Mouse (Mus musculus) adrenal gland, postnatal 25 days (tissue): ENCODE measurements around the gene Heatr1. TPM values are rescaled to one million over a fixed set of nuclear protein-coding genes. Genes with fewer than 3 reads are reported as not detected.
"Not testable (repeated sequence)": the region's sequence is repeated elsewhere in the genome, so short reads cannot be mapped to it uniquely, and the experiment has no call there.

Source experiments
- DNase-seq: peaks from one replicate; pipeline ENCODE4 v3.0.0; 2021; ENCODE audit warnings: mixed read lengths
- total RNA-seq: library from RNA; stranded (reverse); gene quantifications from 2 replicates; pipeline ENCODE4 v1.2.3, GENCODE M21; 2021

Gene Heatr1
- total RNA-seq, 1 experiment from 2014 or later: 30.5 TPM

DNA sequence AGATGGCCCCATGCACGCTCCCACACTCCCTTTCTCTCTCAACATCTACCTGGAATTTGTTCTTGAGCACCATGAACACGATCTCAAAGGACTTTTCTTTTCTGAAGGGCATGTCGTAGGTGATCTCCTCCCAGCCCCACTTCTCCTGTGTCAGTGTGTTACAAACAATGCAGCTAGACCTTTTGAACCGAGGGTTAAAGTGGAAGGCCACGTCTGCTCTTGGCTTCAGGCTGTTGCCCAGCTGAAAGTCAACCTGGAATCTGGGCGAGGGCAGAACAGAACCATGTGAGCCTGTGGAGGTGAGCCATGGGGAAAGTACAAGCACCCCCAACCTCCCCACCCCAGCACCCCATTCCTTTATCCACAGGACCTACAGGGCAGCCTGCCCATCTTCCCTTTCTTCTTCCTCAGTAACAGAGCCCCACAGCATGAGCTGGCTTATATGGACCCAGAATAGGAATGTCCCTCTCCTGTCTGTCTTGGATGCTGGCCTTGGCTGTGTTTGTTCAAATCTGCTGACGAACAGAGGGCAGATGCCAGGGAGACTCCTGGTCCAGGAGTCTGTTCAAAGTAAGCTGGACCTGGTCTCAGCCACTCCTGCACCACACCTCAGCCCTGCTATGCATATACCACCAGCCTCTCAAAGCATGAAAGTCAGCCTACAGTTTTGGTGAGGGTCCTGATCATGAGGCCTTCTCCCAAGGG is 60.0 kb downstream of the Heatr1 start:
- DNase-seq: no peak

- DNase-seq: no peak
These were observed 61.9 kb downstream of the Heatr1 start for GRCm38 (mm10) chr13:12456711-12457110.

DNA sequence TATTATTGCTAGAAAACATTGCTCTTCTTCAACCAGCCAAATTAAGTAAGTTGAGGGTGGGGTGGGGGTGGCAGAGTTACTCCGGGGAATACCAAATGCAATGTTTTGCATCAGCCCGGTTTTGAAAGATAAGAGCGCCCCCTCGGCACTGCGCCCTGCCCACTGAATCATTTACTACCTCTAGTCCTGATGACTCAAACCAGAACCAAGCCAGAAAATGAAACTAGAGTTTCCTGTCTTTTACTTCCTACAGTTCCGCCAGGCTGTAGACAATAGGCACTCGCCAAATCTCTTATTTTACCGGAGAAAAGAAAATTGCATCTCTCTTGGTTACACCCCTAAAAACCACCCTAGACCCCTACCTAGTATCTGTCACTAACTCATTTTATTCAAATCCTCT is 65.6 kb downstream of the Heatr1 start:
- peak; percentile 67 for DNase-seq

GRCm38 (mm10) chr13:12460881-12461729 is 66.3 kb downstream of the Heatr1 start:
- DNase-seq: peak; percentile 97

DNA sequence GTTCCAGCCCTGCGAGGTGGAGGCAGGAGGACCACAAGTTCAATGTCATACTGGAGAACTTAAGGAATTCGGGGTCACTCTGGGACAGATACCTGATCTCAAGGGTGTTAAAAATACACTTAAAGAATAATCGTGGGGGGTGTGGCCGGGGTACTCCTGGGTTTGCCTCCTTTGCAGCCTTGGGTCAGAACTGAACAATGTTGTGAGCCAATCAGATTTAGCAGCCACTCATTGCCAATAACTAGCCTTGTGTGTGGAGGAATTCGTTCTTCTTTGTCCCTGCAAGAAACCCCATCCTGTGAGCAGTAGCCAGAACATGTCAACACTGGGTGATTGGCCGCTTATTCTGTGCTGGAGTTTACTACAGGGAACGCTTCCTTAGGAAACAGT is 66.9 kb downstream of the Heatr1 start:
- no peak for DNase-seq

- no peak for DNase-seq
These were observed 67.8 kb downstream of the Heatr1 start for GRCm38 (mm10) chr13:12462623-12463022.

DNA sequence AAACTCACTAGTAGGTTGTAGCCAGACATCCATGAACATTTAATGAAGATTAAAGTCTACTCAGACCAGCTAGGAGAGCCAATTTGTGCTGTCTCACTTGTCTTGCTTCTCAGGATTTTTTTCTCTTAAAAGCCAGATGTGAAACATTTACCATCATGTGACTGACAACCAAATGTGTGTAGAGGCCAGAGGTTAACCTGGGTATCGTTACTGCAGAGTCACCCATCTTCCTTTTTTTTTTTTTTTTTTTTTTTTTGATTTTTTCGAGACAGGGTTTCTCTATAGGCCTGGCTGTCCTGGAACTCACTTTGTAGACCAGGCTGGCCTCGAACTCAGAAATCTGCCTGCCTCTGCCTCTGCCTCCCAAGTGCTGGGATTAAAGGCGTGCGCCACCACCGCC is 69.3 kb downstream of the Heatr1 start:
- not testable (repeated sequence) for DNase-seq

- DNase-seq: no peak
These were observed 70.0 kb downstream of the Heatr1 start, which contains the start of gene Lgals8 for GRCm38 (mm10) chr13:12464844-12465243. Gene Lgals8 (minus strand): TSS chr13:12464944.

DNA sequence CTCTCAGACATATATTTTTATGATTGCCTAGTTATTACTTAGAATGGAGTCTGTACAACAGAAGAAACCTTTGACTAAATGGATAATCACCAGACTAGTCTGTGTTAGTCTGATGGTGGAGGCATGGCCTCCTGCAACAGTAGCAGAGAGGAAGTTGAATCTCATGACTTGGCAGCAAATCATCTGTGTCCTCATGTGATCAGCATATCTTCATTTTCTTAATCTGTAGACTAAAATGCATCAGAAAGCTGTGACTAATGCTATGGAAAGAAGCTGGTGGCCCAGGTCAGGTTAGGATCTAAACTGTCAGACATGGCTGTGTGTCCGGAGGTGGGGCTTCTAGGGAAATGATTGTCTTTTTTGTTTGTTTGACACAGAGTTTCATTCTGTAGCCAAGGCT is 73.7 kb downstream of the Heatr1 start:
- no peak for DNase-seq

DNA sequence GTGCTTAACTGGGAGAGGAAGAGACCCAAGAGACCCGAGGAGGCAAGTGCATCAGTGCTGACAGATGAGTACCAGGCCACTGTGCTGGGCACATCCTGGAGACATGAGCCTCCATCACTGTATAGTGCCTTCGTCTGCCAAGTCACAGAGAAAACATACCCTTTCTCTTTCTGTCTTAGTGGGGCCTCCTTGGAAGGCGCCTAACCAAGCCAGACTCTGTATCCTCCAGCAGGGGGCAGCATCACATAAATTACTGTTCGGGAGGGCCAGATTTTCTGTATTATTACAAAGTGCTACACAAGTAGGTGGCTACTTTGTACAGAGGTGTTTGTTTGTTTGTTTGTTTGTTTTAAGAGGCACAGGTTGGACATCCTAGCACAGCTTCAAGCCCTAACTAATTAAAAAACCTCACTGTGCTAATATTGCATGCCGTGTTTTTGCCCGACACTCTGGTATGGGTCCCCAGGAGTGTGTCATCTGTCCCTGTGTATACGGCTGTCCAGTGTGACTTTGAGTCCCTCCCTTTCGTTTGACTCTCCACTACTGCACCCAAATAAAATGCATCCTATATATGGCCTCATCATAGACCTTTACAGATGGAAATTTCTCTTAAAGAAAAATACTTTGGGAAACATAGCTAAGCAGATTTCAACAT is 79.0 kb downstream of the Heatr1 start:
- DNase-seq: peak; percentile 66

- DNase-seq: no peak
These were observed 80.4 kb downstream of the Heatr1 start for GRCm38 (mm10) chr13:12475239-12475638.

DNA sequence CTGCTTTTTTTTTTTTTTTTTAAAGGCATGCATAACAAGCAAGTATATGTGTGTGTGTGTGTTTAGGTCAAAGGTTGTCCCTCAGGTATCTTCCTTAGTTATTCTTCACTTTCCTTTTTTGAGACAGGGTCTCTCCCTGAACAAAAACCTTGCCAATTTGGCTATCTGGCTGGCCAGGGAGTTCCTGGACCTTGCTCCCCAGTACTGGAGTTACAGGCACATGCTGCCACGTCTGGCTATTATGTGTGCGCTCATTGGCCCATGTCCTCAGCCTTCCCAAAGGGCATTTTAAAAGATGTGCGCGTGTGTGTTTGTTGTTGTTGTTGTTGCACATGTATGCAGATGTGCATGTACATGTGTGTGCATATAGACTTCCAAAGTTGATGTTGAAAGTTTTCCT is 82.1 kb downstream of the Heatr1 start:
- DNase-seq: no peak

DNA sequence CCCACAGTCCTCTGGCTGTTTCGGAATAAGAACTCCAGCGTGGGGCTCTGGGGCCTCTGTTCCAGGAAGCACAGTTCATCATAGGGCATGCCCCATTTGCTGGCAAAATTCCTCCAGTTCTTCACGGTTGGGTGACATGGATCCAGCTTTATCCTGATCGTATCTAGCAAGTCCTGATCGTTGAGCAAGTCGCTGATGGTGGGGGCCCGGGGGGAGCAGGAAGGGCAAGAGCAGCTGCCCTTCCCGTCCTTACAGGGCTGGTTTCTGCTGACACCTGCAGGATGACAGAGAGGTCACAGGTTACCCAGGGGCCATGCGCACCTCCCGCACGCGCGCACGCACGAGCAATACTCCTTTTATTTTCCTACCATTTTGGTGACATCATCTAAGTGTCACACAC is 83.5 kb downstream of the Heatr1 start:
- DNase-seq: no peak

- DNase-seq: no peak
These were observed 85.0 kb downstream of the Heatr1 start for GRCm38 (mm10) chr13:12479802-12480201.

DNA sequence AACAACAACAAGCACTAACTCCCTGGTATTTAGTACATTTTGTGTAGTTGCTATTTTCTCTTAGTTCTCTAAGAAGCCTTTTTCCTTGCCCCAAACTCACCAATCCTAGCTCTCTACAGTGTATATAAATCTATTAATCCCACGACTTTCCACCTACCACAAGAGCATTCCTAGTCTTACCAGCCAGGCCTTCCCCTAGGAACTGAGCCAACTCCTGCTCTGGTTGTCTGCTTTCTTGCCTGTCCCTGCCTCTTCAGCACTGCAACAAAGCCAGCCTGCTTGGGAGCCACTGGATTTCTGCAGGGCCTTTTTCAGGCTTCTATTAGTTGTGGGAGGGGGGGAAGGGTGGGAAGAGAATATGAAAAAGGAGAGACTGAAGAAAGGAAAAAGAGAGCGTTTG is 90.4 kb downstream of the Heatr1 start:
- no peak for DNase-seq

DNA sequence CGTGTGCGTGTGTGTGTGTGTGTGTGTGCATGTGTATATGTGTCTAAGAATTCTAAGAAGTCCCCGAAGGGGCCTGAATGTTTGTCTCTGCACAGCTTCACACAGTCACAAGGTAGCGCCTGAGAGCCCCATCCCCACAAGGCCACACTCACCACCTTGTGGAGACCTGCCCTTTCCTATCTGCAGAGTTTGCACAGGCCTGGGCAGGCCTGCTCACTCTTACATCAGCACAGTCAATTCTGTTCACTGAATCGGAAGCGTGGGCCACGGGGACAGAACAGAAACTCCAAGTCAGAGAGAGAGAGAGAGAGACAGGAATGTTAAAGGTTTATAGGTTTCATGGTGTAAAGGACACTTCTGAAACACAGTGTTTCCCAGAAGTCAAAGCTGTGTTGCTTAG is 90.8 kb downstream of the Heatr1 start:
- DNase-seq: no peak

Other genes starting within 250 kb of the Heatr1 start
- gene Mtr, start 136.9 kb upstream of the Heatr1 start, total RNA-seq: 21.4 and 26.1 TPM in 2 replicates
- 0.24 TPM in 1 of 2 replicates, not detected in the other for gene Actn2, start 54.3 kb upstream of the Heatr1 start, total RNA-seq
- gene Lgals8, start 69.9 kb downstream of the Heatr1 start, total RNA-seq: 72.0 and 104 TPM in 2 replicates
- gene Edaradd, start 125.4 kb downstream of the Heatr1 start, total RNA-seq: 0.14 and 0.18 TPM in 2 replicates
- 16.1 and 22.9 TPM in 2 replicates for gene Ero1lb, start 170.8 kb downstream of the Heatr1 start, total RNA-seq